Mouse (Mus musculus): ENCODE results near the gene Brd3.

DNA sequence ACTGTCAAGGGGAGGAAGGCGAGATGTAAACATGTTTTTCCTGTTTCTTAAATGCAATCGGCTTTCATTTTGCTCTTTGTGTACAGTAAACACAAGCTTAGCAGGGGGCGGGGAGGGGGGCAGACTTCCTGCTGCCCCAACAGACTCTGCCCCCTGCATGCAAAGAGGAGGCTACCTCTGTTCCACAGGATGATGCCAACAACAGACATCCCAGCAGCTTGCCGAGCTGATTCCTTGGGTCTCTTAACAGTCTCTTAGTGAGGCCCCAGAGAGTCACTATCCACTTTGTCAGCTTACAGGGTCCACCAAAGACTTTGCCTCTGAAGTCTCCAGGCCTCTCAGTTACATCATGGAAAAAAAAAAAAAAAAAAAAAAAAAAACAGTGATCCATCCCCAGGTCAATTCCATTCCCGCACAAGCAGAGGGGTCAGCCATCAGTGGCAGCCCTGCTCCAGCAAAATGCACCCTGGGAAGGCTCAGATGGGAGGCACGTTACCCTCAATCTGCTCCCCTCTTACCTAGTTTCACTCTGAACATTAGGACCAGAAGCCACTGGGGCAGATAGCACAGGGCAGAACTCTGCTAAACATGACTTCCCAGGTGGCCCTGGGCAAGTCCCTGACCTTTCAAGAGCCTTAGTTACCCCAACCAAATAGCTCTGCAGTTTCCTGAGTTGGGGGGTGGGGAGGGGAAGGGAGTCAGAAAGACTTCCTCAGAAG is 102.9 kb downstream of the Brd3 start:
- no peak for TF ChIP-seq CTCF (IDR thresholded peaks at IDR 0.05; ENCODE audit: low read depth, low read length)
- no peak for TF ChIP-seq POLR2A (IDR thresholded peaks at IDR 0.05; ENCODE audit: extremely low read depth, insufficient read depth, low read length)

Measured in liver, adult 2 months (tissue).